Mouse (Mus musculus) gastrocnemius, adult 8-10 months (tissue): Measurements from ENCODE around the gene Zfp622. TPM values are rescaled to one million over a fixed set of nuclear protein-coding genes. Genes with fewer than 3 reads are reported as not detected.

Experiments used
- microRNA-seq: library from miRNA; unstranded; fragments of <30 nt; microRNA quantifications from one replicate; pipeline ENCODE4 v1.2.0, GENCODE M21; 2022
- total RNA-seq, 4 experiments: library from RNA; stranded (reverse); gene quantifications; 2 replicates each; pipeline ENCODE4 v1.2.4; 2022

The Zfp622 gene
- total RNA-seq, 4 experiments from 2014 or later: 25.6 to 32.1 (median 27.9) TPM

Small RNA genes lying within 50 kb of the gene (microRNA-seq; reads per million reads assigned to microRNA genes)
- gene Mir7212: 2.5 reads per million

Other genes with a start within 250 kb of the Zfp622 start
- 100 to 1,000 TPM; 150 to 208 (median 158) TPM for gene Retreg1, start 141.2 kb upstream of the Zfp622 start, total RNA-seq